Mouse (Mus musculus): ENCODE measurements around the gene Kazald1. TPM values are rescaled to one million over a fixed set of nuclear protein-coding genes. Genes with fewer than 3 reads are reported as not detected.

Gene Kazald1
- total and polyA plus RNA-seq, 3 experiments, result 0.39 to 1.5 TPM; not detected in 1

Other genes starting within 250 kb of the Kazald1 start
- 35.4 and 36.7 TPM in 2 replicates for gene Slf2, start 144.1 kb upstream of the Kazald1 start, total RNA-seq (2012; rRNA removed)
- gene Slf2, start 144.1 kb upstream of the Kazald1 start, polyA plus RNA-seq (2012; ENCODE audit: insufficient read depth in 1 of 2, insufficient read length in 2 of 2, low read depth in 1 of 2, low replicate concordance in 2 of 2, missing spikeins in 1 of 2), result 100 to 1,000 TPM in 1 of 2 experiments, 10 to 100 TPM in 1; 30.2 to 109 TPM
- 0.10 and 0.15 TPM in 2 replicates for gene Sema4g, start 86.1 kb upstream of the Kazald1 start, total RNA-seq (2012; rRNA removed)
- under 1 TPM in 1 of 2 experiments, not detected in 1; 0.47 TPM for gene Sema4g, start 86.1 kb upstream of the Kazald1 start, polyA plus RNA-seq (2012; ENCODE audit: insufficient read depth in 1 of 2, insufficient read length in 2 of 2, low read depth in 1 of 2, low replicate concordance in 2 of 2, missing spikeins in 1 of 2)
- 35.9 and 37.5 TPM in 2 replicates for gene Twnk, start 69.6 kb upstream of the Kazald1 start, total RNA-seq (2012; rRNA removed)
- gene Twnk, start 69.6 kb upstream of the Kazald1 start, polyA plus RNA-seq (2012; ENCODE audit: insufficient read depth in 1 of 2, insufficient read length in 2 of 2, low read depth in 1 of 2, low replicate concordance in 2 of 2, missing spikeins in 1 of 2), result 10 to 100 TPM in 1 of 2 experiments, not detected in 1; 55.6 TPM
- gene Mrpl43, start 68.8 kb upstream of the Kazald1 start, total RNA-seq (2012; rRNA removed), result 136 and 145 TPM in 2 replicates
- 100 to 1,000 TPM in 1 of 2 experiments, not detected in 1; 136 TPM for gene Mrpl43, start 68.8 kb upstream of the Kazald1 start, polyA plus RNA-seq (2012; ENCODE audit: insufficient read depth in 1 of 2, insufficient read length in 2 of 2, low read depth in 1 of 2, low replicate concordance in 2 of 2, missing spikeins in 1 of 2)
- gene Lzts2, start 60.8 kb upstream of the Kazald1 start, total RNA-seq (2012; rRNA removed), result 4.0 and 4.2 TPM in 2 replicates
- 10 to 100 TPM in 1 of 2 experiments, not detected in 1; 13.1 TPM for gene Lzts2, start 60.8 kb upstream of the Kazald1 start, polyA plus RNA-seq (2012; ENCODE audit: insufficient read depth in 1 of 2, insufficient read length in 2 of 2, low read depth in 1 of 2, low replicate concordance in 2 of 2, missing spikeins in 1 of 2)
- 0.08 and 0.10 TPM in 2 replicates for gene Pdzd7, start 29.5 kb upstream of the Kazald1 start, total RNA-seq (2012; rRNA removed)
- under 1 TPM in 1 of 2 experiments, not detected in 1; 0.56 TPM for gene Pdzd7, start 29.5 kb upstream of the Kazald1 start, polyA plus RNA-seq (2012; ENCODE audit: insufficient read depth in 1 of 2, insufficient read length in 2 of 2, low read depth in 1 of 2, low replicate concordance in 2 of 2, missing spikeins in 1 of 2)
- gene Sfxn3, start 27.7 kb upstream of the Kazald1 start, total RNA-seq (2012; rRNA removed), result 3.6 and 5.0 TPM in 2 replicates
- 10 to 100 TPM in 1 of 2 experiments, not detected in 1; 10.6 TPM for gene Sfxn3, start 27.7 kb upstream of the Kazald1 start, polyA plus RNA-seq (2012; ENCODE audit: insufficient read depth in 1 of 2, insufficient read length in 2 of 2, low read depth in 1 of 2, low replicate concordance in 2 of 2, missing spikeins in 1 of 2)
- gene Tlx1, start 75.4 kb downstream of the Kazald1 start, total RNA-seq (2012; rRNA removed), result not detected in 2 replicates
- not detected for gene Tlx1, start 75.4 kb downstream of the Kazald1 start, polyA plus RNA-seq (2012; ENCODE audit: insufficient read depth in 1 of 2, insufficient read length in 2 of 2, low read depth in 1 of 2, low replicate concordance in 2 of 2, missing spikeins in 1 of 2)
- gene Lbx1, start 160.6 kb downstream of the Kazald1 start, total RNA-seq (2012; rRNA removed), result not detected in 2 replicates
- not detected for gene Lbx1, start 160.6 kb downstream of the Kazald1 start, polyA plus RNA-seq (2012; ENCODE audit: insufficient read depth in 1 of 2, insufficient read length in 2 of 2, low read depth in 1 of 2, low replicate concordance in 2 of 2, missing spikeins in 1 of 2)